ENCODE assay signal across 24 mouse cellular contexts in genomic region chr14:118836145-118836544, GRCm38 (mm10). TPM values are rescaled to one million over a fixed set of nuclear protein-coding genes. Genes with fewer than 3 reads are reported as not detected.
"Had no signal": no experiment of that assay in that cellular context is flagged by ENCODE, and none has a peak within 500 bp of the region (broad histone marks: within the 10 kb centered on the region; RNA-seq: fewer than 3 reads in every experiment).

No protein-coding gene starts in this region.

- H3K27ac ChIP-seq: intestine, embryonic 15.5 days; kidney, embryonic 15.5 days; limb, embryonic 12.5 days; limb, embryonic 15.5 days; midbrain, embryonic 10.5 days; midbrain, embryonic 13.5 days; neural tube, embryonic 13.5 days; stomach, embryonic 15.5 days had no signal

- H3K9ac ChIP-seq: intestine, embryonic 15.5 days; kidney, embryonic 15.5 days; limb, embryonic 12.5 days; limb, embryonic 15.5 days; midbrain, embryonic 13.5 days; neural tube, embryonic 13.5 days; stomach, embryonic 15.5 days had no signal

- ATAC-seq: intestine, embryonic 15.5 days; midbrain, embryonic 13.5 days; midbrain, embryonic 16.5 days had no signal

- H3K9me3 ChIP-seq: intestine, embryonic 15.5 days; kidney, embryonic 15.5 days; limb, embryonic 12.5 days; limb, embryonic 15.5 days; midbrain, embryonic 10.5 days; midbrain, embryonic 13.5 days; neural tube, embryonic 13.5 days; stomach, embryonic 15.5 days had no signal

- H3K4me3 ChIP-seq: intestine, embryonic 15.5 days; kidney, embryonic 15.5 days; limb, embryonic 12.5 days; limb, embryonic 15.5 days; megakaryocyte, embryonic 14.5 days; midbrain, embryonic 10.5 days; midbrain, embryonic 13.5 days; myocyte; neural tube, embryonic 13.5 days; stomach, embryonic 15.5 days had no signal

- H3K4me1 ChIP-seq: intestine, embryonic 15.5 days; midbrain, embryonic 13.5 days; neural tube, embryonic 13.5 days had no signal

- H3K36me3 ChIP-seq: intestine, embryonic 15.5 days; kidney, embryonic 15.5 days; limb, embryonic 12.5 days; limb, embryonic 15.5 days; midbrain, embryonic 10.5 days; midbrain, embryonic 13.5 days; neural tube, embryonic 13.5 days; stomach, embryonic 15.5 days had no signal

- H3K4me2 ChIP-seq: intestine, embryonic 15.5 days; kidney, embryonic 15.5 days; limb, embryonic 12.5 days; limb, embryonic 15.5 days; liver, embryonic 11.5 days; midbrain, embryonic 13.5 days; neural tube, embryonic 13.5 days; stomach, embryonic 15.5 days had no signal

- DNase-seq: kidney, adult 11 months; kidney, adult 8-10 months; kidney, postnatal 10 days; kidney, postnatal 4 days; left cerebral cortex, postnatal 4 days; retina, postnatal 1 day; right cerebral cortex, postnatal 25 days; spleen, adult 18-20 months; thymus, adult 2 months; thymus, postnatal 14 days; thymus, postnatal 4 days had no signal

- H3K27me3 ChIP-seq: intestine, embryonic 15.5 days; kidney, embryonic 15.5 days; limb, embryonic 12.5 days; limb, embryonic 15.5 days; neural tube, embryonic 13.5 days; stomach, embryonic 15.5 days had no signal

RNA-seq across cellular contexts. Expression of gene Cldn10, which starts 48.4 kb away (rescaled TPM):
- total RNA-seq: monocyte, adult 5-6 weeks had no signal
- polyA plus RNA-seq: myocyte had no signal
